7 mouse cellular contexts compared by ENCODE assay signal in genomic region chr19:8803204-8803780, GRCm38 (mm10). TPM values are rescaled to one million over a fixed set of nuclear protein-coding genes. Genes with fewer than 3 reads are reported as not detected.
DNase-seq lines count a peak whose midpoint lies in the region; ATAC-seq lines count a peak whose summit lies in the region.

No protein-coding gene starts in this region.

- peak overlapping the region; percentile 92 for H3K27ac ChIP-seq in lung, embryonic 15.5 days
- no peak overlapping the region; the same call in 1 of the 2 replicates for H3K27ac ChIP-seq in forebrain, embryonic 11.5 days (ENCODE audit: low read depth, low read length)
- peak overlapping the region; percentile 84; the same call in 1 of the 2 replicates for H3K27ac ChIP-seq in limb, embryonic 13.5 days
- 0 out of 2 replicates have a peak overlapping the region, but pooled peaks have one; percentile 69 for H3K27ac ChIP-seq in stomach, embryonic 14.5 days (ENCODE audit: low read length)

- peaks cover 31% of the 10 kb centered on the region for H3K36me3 ChIP-seq in lung, embryonic 15.5 days
- H3K36me3 ChIP-seq in forebrain, embryonic 11.5 days (ENCODE audit: control insufficient read depth, insufficient read depth, low read length) = no peaks in the 10 kb centered on the region; the same call in 1 of the 2 replicates
- H3K36me3 ChIP-seq in limb, embryonic 13.5 days = peaks cover 48% of the 10 kb centered on the region
- H3K36me3 ChIP-seq in stomach, embryonic 14.5 days (ENCODE audit: control insufficient read depth, insufficient read depth, low read length) = peaks cover 24% of the 10 kb centered on the region

- ATAC-seq in lung, embryonic 15.5 days (ENCODE audit: borderline replicate concordance, extremely low read depth, low FRiP score, low TSS enrichment) = no peak
- no peak for ATAC-seq in forebrain, embryonic 11.5 days (replicated peaks; ENCODE audit: low FRiP score)
- no peak for ATAC-seq in limb, embryonic 13.5 days (ENCODE audit: low FRiP score, low read depth)
- no peak for ATAC-seq in stomach, embryonic 14.5 days (ENCODE audit: insufficient number of reproducible peaks, insufficient read depth, low FRiP score, low read depth)

- H3K4me1 ChIP-seq in lung, embryonic 15.5 days = peaks cover 17% of the 10 kb centered on the region
- peaks cover 8% of the 10 kb centered on the region for H3K4me1 ChIP-seq in forebrain, embryonic 11.5 days (replicated peaks; ENCODE audit: control insufficient read depth, insufficient read depth, low read length)
- peaks cover 12% of the 10 kb centered on the region for H3K4me1 ChIP-seq in limb, embryonic 13.5 days
- peaks cover 4% of the 10 kb centered on the region; the same call in 1 of the 2 replicates for H3K4me1 ChIP-seq in stomach, embryonic 14.5 days (ENCODE audit: control insufficient read depth, insufficient read depth, low read length)

- no peak for DNase-seq in lung, postnatal 25 days (ENCODE audit: low spot score)
- DNase-seq in forebrain, embryonic 11.5 days (ENCODE audit: low spot score) = no peak
- DNase-seq in yolk sac, embryonic 10.5 days (ENCODE audit: low spot score) = no peak
- no peak for DNase-seq in Muller cell, postnatal 12 days (ENCODE audit: inconsistent ontology term)

- WGBS in lung, embryonic 15.5 days = 88% methylated on average over 9 of the region's 9 CpGs
- WGBS in forebrain, embryonic 11.5 days = 95% methylated on average over 9 of the region's 9 CpGs
- 92% methylated on average over 9 of the region's 9 CpGs for WGBS in limb, embryonic 13.5 days
- WGBS in stomach, embryonic 14.5 days = 89% methylated on average over 9 of the region's 9 CpGs

- 0 out of 2 replicates have a peak overlapping the region, but pooled peaks have one; percentile 24 for H3K9ac ChIP-seq in lung, embryonic 15.5 days
- peak overlapping the region; percentile 60; the same call in 1 of the 2 replicates for H3K9ac ChIP-seq in forebrain, embryonic 11.5 days (ENCODE audit: low read length)
- no peak overlapping the region for H3K9ac ChIP-seq in limb, embryonic 13.5 days
- no peak overlapping the region for H3K9ac ChIP-seq in stomach, embryonic 14.5 days (replicated peaks; ENCODE audit: low read depth, low read length)

- H3K9me3 ChIP-seq in lung, embryonic 15.5 days = no peaks in the 10 kb centered on the region
- H3K9me3 ChIP-seq in forebrain, embryonic 11.5 days (ENCODE audit: control insufficient read depth, low read length) = no peaks in the 10 kb centered on the region
- no peaks in the 10 kb centered on the region for H3K9me3 ChIP-seq in limb, embryonic 13.5 days
- H3K9me3 ChIP-seq in stomach, embryonic 14.5 days (ENCODE audit: control insufficient read depth, low read depth, low read length) = no peaks in the 10 kb centered on the region

- no peaks in the 10 kb centered on the region for H3K27me3 ChIP-seq in lung, embryonic 15.5 days
- H3K27me3 ChIP-seq in forebrain, embryonic 11.5 days (ENCODE audit: control insufficient read depth, insufficient read depth, low read length) = no peaks in the 10 kb centered on the region
- no peaks in the 10 kb centered on the region for H3K27me3 ChIP-seq in limb, embryonic 13.5 days
- H3K27me3 ChIP-seq in stomach, embryonic 14.5 days (ENCODE audit: control insufficient read depth, insufficient read depth, low read length) = no peaks in the 10 kb centered on the region

- H3K4me3 ChIP-seq in lung, embryonic 15.5 days = peak overlapping the region; percentile 72
- no peak overlapping the region for H3K4me3 ChIP-seq in forebrain, embryonic 11.5 days (ENCODE audit: low read depth, low read length)
- H3K4me3 ChIP-seq in limb, embryonic 13.5 days = peak overlapping the region; percentile 56
- peak overlapping the region; percentile 57; the same call in 1 of the 2 replicates for H3K4me3 ChIP-seq in stomach, embryonic 14.5 days (ENCODE audit: low read depth, low read length)

- peak overlapping the region; percentile 87 for H3K4me2 ChIP-seq in lung, embryonic 15.5 days
- H3K4me2 ChIP-seq in forebrain, embryonic 11.5 days (ENCODE audit: low read depth, low read length, severe bottlenecking) = peak overlapping the region; percentile 52; the same call in 1 of the 2 replicates
- H3K4me2 ChIP-seq in limb, embryonic 13.5 days (replicated peaks) = peak overlapping the region; percentile 73
- H3K4me2 ChIP-seq in stomach, embryonic 14.5 days (replicated peaks; ENCODE audit: low read depth, low read length) = peak overlapping the region; percentile 46

RNA-seq across cellular contexts. Expression of gene Zbtb3, which starts 0.9 kb away (rescaled TPM):
- 5.7 and 6.4 TPM in 2 replicates for polyA plus RNA-seq in lung, embryonic 15.5 days (2015; fragmentation: Nextera tagmentation; extraction: Ambion mirVana)
- polyA plus RNA-seq in forebrain, embryonic 11.5 days (2014; fragmentation: Nextera tagmentation; extraction: Ambion mirVana) = 5.4 and 5.9 TPM in 2 replicates
- 6.0 and 6.7 TPM in 2 replicates for polyA plus RNA-seq in limb, embryonic 13.5 days (2015; fragmentation: Nextera tagmentation; extraction: Ambion mirVana)
- 4.7 and 5.2 TPM in 2 replicates for polyA plus RNA-seq in stomach, embryonic 14.5 days (2014; fragmentation: Nextera tagmentation; extraction: Ambion mirVana)

RNA-seq across cellular contexts. Expression of gene Polr2g, which starts 4.9 kb away (rescaled TPM):
- polyA plus RNA-seq in lung, embryonic 15.5 days (2015; fragmentation: Nextera tagmentation; extraction: Ambion mirVana) = 147 and 159 TPM in 2 replicates
- 151 and 156 TPM in 2 replicates for polyA plus RNA-seq in forebrain, embryonic 11.5 days (2014; fragmentation: Nextera tagmentation; extraction: Ambion mirVana)
- 183 and 185 TPM in 2 replicates for polyA plus RNA-seq in limb, embryonic 13.5 days (2015; fragmentation: Nextera tagmentation; extraction: Ambion mirVana)
- 140 and 151 TPM in 2 replicates for polyA plus RNA-seq in stomach, embryonic 14.5 days (2014; fragmentation: Nextera tagmentation; extraction: Ambion mirVana)

RNA-seq across cellular contexts. Expression of gene Ttc9c, which starts 15.8 kb away (rescaled TPM):
- 54.8 and 57.2 TPM in 2 replicates for polyA plus RNA-seq in lung, embryonic 15.5 days (2015; fragmentation: Nextera tagmentation; extraction: Ambion mirVana)
- polyA plus RNA-seq in forebrain, embryonic 11.5 days (2014; fragmentation: Nextera tagmentation; extraction: Ambion mirVana) = 75.7 and 80.8 TPM in 2 replicates
- 67.1 and 73.4 TPM in 2 replicates for polyA plus RNA-seq in limb, embryonic 13.5 days (2015; fragmentation: Nextera tagmentation; extraction: Ambion mirVana)
- polyA plus RNA-seq in stomach, embryonic 14.5 days (2014; fragmentation: Nextera tagmentation; extraction: Ambion mirVana) = 47.5 and 51.7 TPM in 2 replicates

RNA-seq across cellular contexts. Expression of gene Hnrnpul2, which starts 16.5 kb away (rescaled TPM):
- 5.7 and 5.8 TPM in 2 replicates for polyA plus RNA-seq in lung, embryonic 15.5 days (2015; fragmentation: Nextera tagmentation; extraction: Ambion mirVana)
- 6.7 and 7.8 TPM in 2 replicates for polyA plus RNA-seq in forebrain, embryonic 11.5 days (2014; fragmentation: Nextera tagmentation; extraction: Ambion mirVana)
- 5.9 and 6.3 TPM in 2 replicates for polyA plus RNA-seq in limb, embryonic 13.5 days (2015; fragmentation: Nextera tagmentation; extraction: Ambion mirVana)
- 10.0 and 10.1 TPM in 2 replicates for polyA plus RNA-seq in stomach, embryonic 14.5 days (2014; fragmentation: Nextera tagmentation; extraction: Ambion mirVana)

RNA-seq across cellular contexts. Expression of gene Taf6l, which starts 17.1 kb away (rescaled TPM):
- 30.5 and 31.5 TPM in 2 replicates for polyA plus RNA-seq in lung, embryonic 15.5 days (2015; fragmentation: Nextera tagmentation; extraction: Ambion mirVana)
- polyA plus RNA-seq in forebrain, embryonic 11.5 days (2014; fragmentation: Nextera tagmentation; extraction: Ambion mirVana) = 30.9 and 36.7 TPM in 2 replicates
- polyA plus RNA-seq in limb, embryonic 13.5 days (2015; fragmentation: Nextera tagmentation; extraction: Ambion mirVana) = 31.9 and 32.8 TPM in 2 replicates
- 17.1 and 17.5 TPM in 2 replicates for polyA plus RNA-seq in stomach, embryonic 14.5 days (2014; fragmentation: Nextera tagmentation; extraction: Ambion mirVana)

Comparison
In these comparisons a context has a peak if more than half of its experiments do, and no peak if none do; other contexts are left out.
1. H3K9ac ChIP-seq: peak in lung, embryonic 15.5 days (single experiment) and forebrain, embryonic 11.5 days (single experiment); none in limb, embryonic 13.5 days (single experiment) and stomach, embryonic 14.5 days (single experiment).
2. Peak in every context shown above with its lines, with median percentiles within 50 percentile points of each other: H3K4me2 ChIP-seq.